Mouse (Mus musculus): Measurements from ENCODE around the gene Slc25a45. TPM values are rescaled to one million over a fixed set of nuclear protein-coding genes. Genes with fewer than 3 reads are reported as not detected.

Gene Slc25a45
- polyA plus RNA-seq, 1 experiment = 3.5 TPM

DNA sequence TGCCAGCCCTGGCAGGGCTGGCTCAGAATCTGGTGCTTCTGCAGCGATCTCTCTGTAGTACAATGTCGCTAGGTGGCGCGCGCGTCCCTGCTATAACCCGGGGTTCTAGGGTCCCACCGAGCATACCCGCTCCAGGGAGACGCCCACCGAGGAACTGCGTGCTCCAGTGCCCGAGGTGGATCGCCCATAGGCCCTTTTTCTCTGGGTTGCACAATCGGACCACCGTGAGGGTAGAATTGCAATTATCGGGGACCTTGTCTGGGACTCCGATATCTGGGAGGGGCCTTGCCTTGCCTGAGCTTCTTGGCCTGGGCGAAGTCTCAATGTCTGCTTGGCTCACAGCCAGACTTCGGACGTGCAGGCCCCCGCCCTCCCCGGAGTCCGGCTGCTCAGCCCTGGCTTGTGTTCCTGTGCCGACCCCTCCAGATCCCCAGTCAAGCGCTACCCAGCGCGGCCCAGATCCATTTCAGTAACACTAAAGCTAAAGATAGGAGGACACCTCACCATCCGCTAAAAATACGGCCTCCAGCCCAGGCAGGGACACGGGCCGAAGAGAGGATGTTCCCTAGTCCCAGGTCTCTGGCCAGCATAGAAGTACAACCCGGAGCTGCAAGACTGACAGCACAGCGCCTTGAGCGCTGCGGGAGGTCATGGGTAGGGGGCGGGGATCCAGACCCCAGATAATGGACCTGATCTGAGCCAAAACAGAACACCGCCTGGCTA is 46.5 kb downstream of the Slc25a45 start:
- TF ChIP-seq POLR2A (IDR thresholded peaks at IDR 0.05; ENCODE audit: low read depth, low read length) (no peak), CTCF (IDR thresholded peaks at IDR 0.05; ENCODE audit: borderline replicate concordance, insufficient read depth, low read length) (peak; percentile 77; the same call in 1 of the 2 replicates)
- peaks cover 17% of the 10 kb centered on the region for H3K4me1 ChIP-seq (ENCODE audit: control insufficient read depth, insufficient read depth, low read length)
- H3K27ac ChIP-seq (ENCODE audit: insufficient read depth, low read length) = peak overlapping the region; percentile 49

DNA sequence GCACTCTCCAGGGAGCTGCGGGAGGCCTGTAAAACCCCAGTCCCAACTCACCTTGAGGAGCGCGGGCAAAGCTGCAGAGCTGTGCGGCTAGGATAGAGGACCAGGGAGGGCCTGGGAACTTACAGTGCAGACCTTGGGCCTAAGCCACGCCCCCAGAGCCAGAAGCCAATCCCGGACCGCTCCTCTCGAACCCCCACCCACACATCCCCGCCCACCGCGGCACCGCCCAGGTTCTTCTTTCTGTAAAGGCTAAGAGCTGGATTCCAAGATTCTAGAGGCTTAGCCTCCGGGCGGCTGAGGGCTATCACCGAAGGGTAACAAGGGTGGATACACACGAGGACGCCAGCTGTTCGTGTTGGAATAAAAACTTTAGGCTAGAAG is 47.1 kb downstream of the Slc25a45 start, which contains the start of gene Cdc42ep2:
Cdc42ep2 (minus strand) TSS at position 104 of the 381 bp plus-strand sequence.
- H3K27ac ChIP-seq (ENCODE audit: insufficient read depth, low read length) = peak within 1 kb of the TSS; percentile 80
- H3K4me3 ChIP-seq (ENCODE audit: insufficient read depth, low read length) = peak within 1 kb of the TSS; percentile 72
- no peak for TF ChIP-seq CTCF (IDR thresholded peaks at IDR 0.05; ENCODE audit: borderline replicate concordance, insufficient read depth, low read length)
- peak; percentile 92 for TF ChIP-seq POLR2A (IDR thresholded peaks at IDR 0.05; ENCODE audit: low read depth, low read length)
- H3K4me1 ChIP-seq (ENCODE audit: control insufficient read depth, insufficient read depth, low read length) = peaks cover 17% of the 10 kb centered on the region

More for the DNA sequence above, 46.5 kb downstream of the Slc25a45 start:
- peak overlapping the region; percentile 72 for H3K4me3 ChIP-seq (ENCODE audit: insufficient read depth, low read length)

DNA sequence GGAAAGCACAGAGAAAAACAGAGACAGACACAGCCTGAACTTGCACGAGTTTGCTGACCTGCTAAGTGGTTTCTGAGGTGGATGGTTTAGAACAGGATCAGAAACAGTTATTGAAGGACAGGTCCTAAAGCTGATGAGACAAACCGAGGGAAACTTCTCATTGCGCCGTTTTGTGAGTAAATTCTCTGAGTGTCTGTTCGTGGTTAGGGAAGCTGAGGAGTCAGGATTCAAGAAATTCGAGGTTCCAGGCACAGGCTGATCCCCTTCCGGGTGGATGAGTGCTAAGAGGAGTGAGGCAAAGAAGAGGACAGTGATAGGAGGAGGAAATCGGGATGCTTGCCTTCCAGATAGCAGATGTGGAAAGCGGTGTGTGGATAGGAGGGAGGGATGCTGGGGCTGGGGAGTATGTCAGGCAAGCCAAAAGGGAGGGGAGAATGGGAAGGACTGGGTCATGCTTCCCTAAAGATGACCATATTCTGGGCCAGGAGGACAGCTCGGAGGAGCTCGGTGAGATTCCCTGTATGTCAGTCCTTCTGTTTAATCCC is 47.8 kb downstream of the Slc25a45 start:
- peaks cover 17% of the 10 kb centered on the region for H3K4me1 ChIP-seq (ENCODE audit: control insufficient read depth, insufficient read depth, low read length)
- H3K4me3 ChIP-seq (ENCODE audit: insufficient read depth, low read length) = peak overlapping the region; percentile 39
- peak overlapping the region; percentile 80 for H3K27ac ChIP-seq (ENCODE audit: insufficient read depth, low read length)
- TF ChIP-seq CTCF (IDR thresholded peaks at IDR 0.05; ENCODE audit: borderline replicate concordance, insufficient read depth, low read length) (no peak), POLR2A (IDR thresholded peaks at IDR 0.05; ENCODE audit: low read depth, low read length) (no peak; the same call in 1 of the 2 replicates)

DNA sequence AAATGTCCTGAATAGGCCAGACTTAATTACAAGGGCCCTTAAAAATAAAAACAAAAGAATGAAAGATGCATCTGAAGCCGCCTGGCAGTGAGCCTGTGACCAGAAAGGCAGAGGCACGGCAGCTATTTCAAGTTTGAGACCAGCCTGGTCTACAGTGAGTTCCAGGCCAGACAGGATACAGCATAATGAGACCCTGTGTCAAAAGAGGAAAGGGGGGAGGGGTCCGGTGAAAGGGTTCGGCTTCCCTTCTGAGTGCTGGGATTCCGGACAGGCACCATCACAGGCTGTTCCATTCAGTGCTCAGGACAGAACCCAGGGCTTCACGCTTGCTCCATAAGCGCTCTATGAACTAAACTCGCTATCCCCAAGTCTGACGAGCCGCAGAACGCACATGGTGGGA is 49.4 kb downstream of the Slc25a45 start:
- TF ChIP-seq POLR2A (IDR thresholded peaks at IDR 0.05; ENCODE audit: low read depth, low read length) (no peak), CTCF (IDR thresholded peaks at IDR 0.05; ENCODE audit: borderline replicate concordance, insufficient read depth, low read length) (no peak)
- no peak overlapping the region for H3K27ac ChIP-seq (ENCODE audit: insufficient read depth, low read length)
- peaks cover 14% of the 10 kb centered on the region for H3K4me1 ChIP-seq (ENCODE audit: control insufficient read depth, insufficient read depth, low read length)
- no peak overlapping the region for H3K4me3 ChIP-seq (ENCODE audit: insufficient read depth, low read length)

DNA sequence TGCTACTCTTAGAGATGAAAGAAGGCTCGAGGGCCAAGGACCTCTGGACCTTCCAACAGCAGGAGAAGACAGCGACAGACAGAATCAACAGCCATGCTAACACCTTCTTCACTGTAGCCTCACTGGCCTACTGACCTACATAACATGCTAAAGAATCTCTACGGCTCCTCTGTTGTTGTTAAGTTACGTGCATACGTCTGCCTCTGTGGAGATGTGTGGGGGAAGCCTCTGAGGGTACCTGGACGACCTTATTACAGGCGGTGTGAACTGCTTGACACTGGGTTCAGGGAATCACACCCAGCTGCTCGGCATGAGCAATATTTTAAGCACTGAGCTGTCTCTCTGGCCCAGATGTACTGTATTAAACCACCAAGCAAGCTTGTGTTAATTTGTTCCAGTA is 49.9 kb downstream of the Slc25a45 start:
- Histone ChIP-seq H3K4me1 (ENCODE audit: control insufficient read depth, insufficient read depth, low read length) (peaks cover 12% of the 10 kb centered on the region), H3K4me3 (ENCODE audit: insufficient read depth, low read length) (no peak overlapping the region), H3K27ac (ENCODE audit: insufficient read depth, low read length) (no peak overlapping the region)
- TF ChIP-seq POLR2A (IDR thresholded peaks at IDR 0.05; ENCODE audit: low read depth, low read length) (no peak), CTCF (IDR thresholded peaks at IDR 0.05; ENCODE audit: borderline replicate concordance, insufficient read depth, low read length) (no peak)

DNA sequence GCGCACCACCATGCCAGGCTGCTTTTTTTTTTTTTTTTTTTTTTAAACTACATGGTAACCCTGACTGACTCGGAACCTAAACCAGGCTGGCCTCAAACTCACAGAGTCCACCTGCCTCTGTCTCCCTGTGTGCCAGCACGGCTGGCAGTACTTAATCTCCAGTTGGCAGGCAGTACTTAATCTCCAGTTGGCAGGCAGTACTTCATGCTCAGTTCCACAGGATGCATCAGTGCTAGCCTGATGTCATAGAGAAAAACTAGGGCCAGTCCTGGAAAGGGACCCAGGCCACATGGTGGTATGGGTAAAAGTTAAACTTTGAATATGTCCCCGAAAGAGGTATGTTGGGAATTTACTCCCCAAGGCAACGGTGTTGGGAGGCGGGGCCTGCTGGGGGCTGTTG is 50.5 kb downstream of the Slc25a45 start:
- Histone ChIP-seq H3K27ac (ENCODE audit: insufficient read depth, low read length) (no peak overlapping the region), H3K4me1 (ENCODE audit: control insufficient read depth, insufficient read depth, low read length) (peaks cover 12% of the 10 kb centered on the region), H3K4me3 (ENCODE audit: insufficient read depth, low read length) (no peak overlapping the region)
- no peak for TF ChIP-seq POLR2A (IDR thresholded peaks at IDR 0.05; ENCODE audit: low read depth, low read length)
- TF ChIP-seq CTCF (IDR thresholded peaks at IDR 0.05; ENCODE audit: borderline replicate concordance, insufficient read depth, low read length) = no peak

DNA sequence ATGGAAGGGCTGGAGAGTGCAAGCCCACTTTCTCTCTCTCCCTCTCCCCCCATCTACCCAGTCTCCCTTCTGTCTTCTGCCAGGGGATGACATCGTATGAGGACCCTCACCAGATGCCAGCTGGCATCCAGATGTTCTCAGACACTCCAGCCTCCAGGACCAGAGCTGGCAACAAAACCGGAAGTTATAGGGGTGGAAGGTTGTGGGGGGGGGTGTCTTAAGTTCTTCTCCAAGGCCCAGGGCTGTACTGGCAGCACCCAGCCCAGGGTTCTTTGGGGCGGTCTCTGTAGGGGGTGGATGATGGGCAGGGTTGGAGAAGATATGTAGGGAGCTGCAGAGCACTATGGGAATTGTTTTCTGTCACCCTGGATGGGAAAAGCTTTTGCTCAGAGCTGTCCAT is 50.9 kb downstream of the Slc25a45 start:
- TF ChIP-seq POLR2A (IDR thresholded peaks at IDR 0.05; ENCODE audit: low read depth, low read length) (no peak), CTCF (IDR thresholded peaks at IDR 0.05; ENCODE audit: borderline replicate concordance, insufficient read depth, low read length) (no peak)
- Histone ChIP-seq H3K4me1 (ENCODE audit: control insufficient read depth, insufficient read depth, low read length) (peaks cover 12% of the 10 kb centered on the region), H3K4me3 (ENCODE audit: insufficient read depth, low read length) (no peak overlapping the region), H3K27ac (ENCODE audit: insufficient read depth, low read length) (no peak overlapping the region)

DNA sequence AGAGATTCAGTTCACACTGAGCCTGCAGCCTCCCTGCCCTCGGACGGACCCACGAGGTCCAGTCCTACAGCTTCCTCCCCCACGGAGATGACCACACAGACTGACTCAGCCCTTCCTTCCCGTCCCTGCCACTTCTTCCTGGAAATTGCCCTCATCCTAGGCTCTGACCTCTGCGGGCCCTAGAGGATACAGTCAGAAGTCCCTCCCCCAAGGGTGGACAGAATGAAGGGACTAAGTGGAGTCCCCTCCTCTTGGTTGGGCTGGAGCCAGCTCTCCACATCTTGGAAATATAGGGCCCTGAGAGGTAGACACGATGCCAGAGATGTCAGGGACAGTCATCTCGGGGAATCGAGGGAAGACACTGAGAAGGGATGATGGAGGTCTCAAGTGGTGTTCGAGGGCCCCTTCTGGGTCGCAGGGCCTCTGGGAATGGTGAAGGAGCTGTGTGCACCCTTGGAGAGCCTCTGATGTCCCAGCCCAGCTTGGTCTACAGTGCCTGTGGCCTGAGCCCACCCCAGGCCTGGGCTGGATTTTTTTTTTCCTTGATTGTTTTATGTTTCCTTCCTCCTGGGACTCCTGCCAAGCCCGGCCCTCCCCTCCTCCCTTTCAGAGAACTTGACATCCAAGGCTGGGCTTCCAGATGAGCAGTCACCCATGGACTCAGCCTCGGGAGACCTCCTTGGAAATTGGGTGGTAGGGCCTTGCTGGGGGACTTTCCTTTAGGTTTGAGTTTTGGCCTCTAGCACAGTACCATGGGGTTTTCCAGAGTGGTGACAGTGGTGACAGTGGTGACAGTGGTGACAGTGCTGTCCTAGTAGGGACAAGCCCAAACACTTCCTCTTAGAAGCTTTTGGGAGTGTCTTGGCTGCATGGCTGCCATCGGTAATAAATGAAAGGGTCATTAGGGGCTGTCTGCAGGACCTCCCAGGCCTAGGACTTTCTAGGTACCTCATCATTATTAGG is 52.3 kb downstream of the Slc25a45 start:
- Histone ChIP-seq H3K27ac (ENCODE audit: insufficient read depth, low read length) (no peak overlapping the region), H3K4me1 (ENCODE audit: control insufficient read depth, insufficient read depth, low read length) (peaks cover 12% of the 10 kb centered on the region), H3K4me3 (ENCODE audit: insufficient read depth, low read length) (no peak overlapping the region)
- TF ChIP-seq CTCF (IDR thresholded peaks at IDR 0.05; ENCODE audit: borderline replicate concordance, insufficient read depth, low read length) (no peak), POLR2A (IDR thresholded peaks at IDR 0.05; ENCODE audit: low read depth, low read length) (no peak)

DNA sequence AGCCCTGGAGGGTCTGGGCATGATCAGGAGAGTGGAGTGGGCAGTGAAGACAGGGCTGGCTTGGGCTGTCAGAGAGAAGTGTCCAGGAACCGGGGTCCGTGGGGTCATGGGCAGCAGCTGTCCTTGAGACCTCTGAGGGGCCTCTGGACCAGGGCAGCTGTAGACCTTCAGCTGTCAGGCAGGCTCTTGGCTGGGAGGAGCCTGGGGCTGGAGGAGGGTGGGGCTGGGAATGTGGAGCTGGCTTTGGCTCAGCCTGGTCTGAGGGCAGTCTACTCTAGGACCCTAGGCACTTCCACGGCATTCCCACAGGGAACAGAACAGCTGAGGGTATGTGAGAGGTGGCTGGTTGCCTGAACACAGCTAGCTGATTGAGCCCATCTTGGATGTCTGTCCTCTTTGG is 57.7 kb downstream of the Slc25a45 start:
- no peak overlapping the region for H3K4me3 ChIP-seq (ENCODE audit: insufficient read depth, low read length)
- peaks cover 5% of the 10 kb centered on the region for H3K4me1 ChIP-seq (ENCODE audit: control insufficient read depth, insufficient read depth, low read length)
- TF ChIP-seq CTCF (IDR thresholded peaks at IDR 0.05; ENCODE audit: borderline replicate concordance, insufficient read depth, low read length) (no peak), POLR2A (IDR thresholded peaks at IDR 0.05; ENCODE audit: low read depth, low read length) (no peak)
- H3K27ac ChIP-seq (ENCODE audit: insufficient read depth, low read length) = no peak overlapping the region

Other genes starting within 250 kb of the Slc25a45 start
- 53.6 and 62.3 TPM in 2 replicates for gene Rela, start 240.3 kb upstream of the Slc25a45 start, polyA plus RNA-seq (2011; ENCODE audit: insufficient read length, low read depth, missing spikeins)
- gene Sipa1, start 214.1 kb upstream of the Slc25a45 start, polyA plus RNA-seq (2011; ENCODE audit: insufficient read length, low read depth, missing spikeins) = 16.7 and 19.1 TPM in 2 replicates
- 9.3 and 14.2 TPM in 2 replicates for gene Map3k11, start 189.1 kb upstream of the Slc25a45 start, polyA plus RNA-seq (2011; ENCODE audit: insufficient read length, low read depth, missing spikeins)
- 43.0 and 48.4 TPM in 2 replicates for gene Pcnx3, start 188.9 kb upstream of the Slc25a45 start, polyA plus RNA-seq (2011; ENCODE audit: insufficient read length, low read depth, missing spikeins)
- gene Kcnk7, start 173.4 kb upstream of the Slc25a45 start, polyA plus RNA-seq (2011; ENCODE audit: insufficient read length, low read depth, missing spikeins) = not detected in 2 replicates
- gene Ehbp1l1, start 151.5 kb upstream of the Slc25a45 start, polyA plus RNA-seq (2011; ENCODE audit: insufficient read length, low read depth, missing spikeins) = 62.8 and 86.1 TPM in 2 replicates
- gene Fam89b, start 148.2 kb upstream of the Slc25a45 start, polyA plus RNA-seq (2011; ENCODE audit: insufficient read length, low read depth, missing spikeins) = 51.3 and 54.8 TPM in 2 replicates
- gene Ltbp3, start 136.9 kb upstream of the Slc25a45 start, polyA plus RNA-seq (2011; ENCODE audit: insufficient read length, low read depth, missing spikeins) = 119 and 136 TPM in 2 replicates
- 78.4 and 83.1 TPM in 2 replicates for gene Scyl1, start 106.4 kb upstream of the Slc25a45 start, polyA plus RNA-seq (2011; ENCODE audit: insufficient read length, low read depth, missing spikeins)
- gene Frmd8, start 2.5 kb upstream of the Slc25a45 start, polyA plus RNA-seq (2011; ENCODE audit: insufficient read length, low read depth, missing spikeins) = 24.9 and 35.7 TPM in 2 replicates
- 0.60 and 1.5 TPM in 2 replicates for gene Tigd3, start 16.3 kb downstream of the Slc25a45 start, polyA plus RNA-seq (2011; ENCODE audit: insufficient read length, low read depth, missing spikeins)
- 94.7 and 135 TPM in 2 replicates for gene Dpf2, start 35.2 kb downstream of the Slc25a45 start, polyA plus RNA-seq (2011; ENCODE audit: insufficient read length, low read depth, missing spikeins)
- 10.4 and 12.1 TPM in 2 replicates for gene Cdc42ep2, start 47.0 kb downstream of the Slc25a45 start, polyA plus RNA-seq (2011; ENCODE audit: insufficient read length, low read depth, missing spikeins)
- gene Pola2, start 86.4 kb downstream of the Slc25a45 start, polyA plus RNA-seq (2011; ENCODE audit: insufficient read length, low read depth, missing spikeins) = 19.7 and 29.7 TPM in 2 replicates
- not detected in 2 replicates for gene Slc22a20, start 108.3 kb downstream of the Slc25a45 start, polyA plus RNA-seq (2011; ENCODE audit: insufficient read length, low read depth, missing spikeins)
- 46.5 and 57.1 TPM in 2 replicates for gene Capn1, start 138.1 kb downstream of the Slc25a45 start, polyA plus RNA-seq (2011; ENCODE audit: insufficient read length, low read depth, missing spikeins)
- gene Syvn1, start 168.8 kb downstream of the Slc25a45 start, polyA plus RNA-seq (2011; ENCODE audit: insufficient read length, low read depth, missing spikeins) = 36.8 and 40.3 TPM in 2 replicates
- 24.0 and 25.7 TPM in 2 replicates for gene Mrpl49, start 180.0 kb downstream of the Slc25a45 start, polyA plus RNA-seq (2011; ENCODE audit: insufficient read length, low read depth, missing spikeins)
- gene Fau, start 180.0 kb downstream of the Slc25a45 start, polyA plus RNA-seq (2011; ENCODE audit: insufficient read length, low read depth, missing spikeins) = 1,065 and 1,194 TPM in 2 replicates
- 8.9 and 9.9 TPM in 2 replicates for gene Znhit2, start 183.4 kb downstream of the Slc25a45 start, polyA plus RNA-seq (2011; ENCODE audit: insufficient read length, low read depth, missing spikeins)
- gene Tm7sf2, start 190.6 kb downstream of the Slc25a45 start, polyA plus RNA-seq (2011; ENCODE audit: insufficient read length, low read depth, missing spikeins) = 18.5 and 20.7 TPM in 2 replicates
- gene Vps51, start 199.4 kb downstream of the Slc25a45 start, polyA plus RNA-seq (2011; ENCODE audit: insufficient read length, low read depth, missing spikeins) = 23.2 and 23.5 TPM in 2 replicates
- not detected in 2 replicates for gene Tmem262, start 202.2 kb downstream of the Slc25a45 start, polyA plus RNA-seq (2011; ENCODE audit: insufficient read length, low read depth, missing spikeins)
- 1.6 TPM in 1 of 2 replicates, not detected in the other for gene Gm28374, start 204.4 kb downstream of the Slc25a45 start, polyA plus RNA-seq (2011; ENCODE audit: insufficient read length, low read depth, missing spikeins)
- gene Zfpl1, start 207.1 kb downstream of the Slc25a45 start, polyA plus RNA-seq (2011; ENCODE audit: insufficient read length, low read depth, missing spikeins) = 43.0 and 59.0 TPM in 2 replicates
- gene Cdca5, start 207.2 kb downstream of the Slc25a45 start, polyA plus RNA-seq (2011; ENCODE audit: insufficient read length, low read depth, missing spikeins) = 9.4 and 12.9 TPM in 2 replicates
- 0.58 and 0.68 TPM in 2 replicates for gene AC131692.1, start 216.6 kb downstream of the Slc25a45 start, polyA plus RNA-seq (2011; ENCODE audit: insufficient read length, low read depth, missing spikeins)
- gene Naaladl1, start 228.0 kb downstream of the Slc25a45 start, polyA plus RNA-seq (2011; ENCODE audit: insufficient read length, low read depth, missing spikeins) = 0.45 and 0.61 TPM in 2 replicates
- gene Sac3d1, start 240.8 kb downstream of the Slc25a45 start, polyA plus RNA-seq (2011; ENCODE audit: insufficient read length, low read depth, missing spikeins) = 13.7 and 16.2 TPM in 2 replicates